Mouse (Mus musculus): Measurements from ENCODE around the gene Dlg2. TPM values are rescaled to one million over a fixed set of nuclear protein-coding genes. Genes with fewer than 3 reads are reported as not detected.
A peak's percentile ranks its signal among the peaks of the same experiment; 100 is the strongest.
"Not testable (repeated sequence)": the region's sequence is repeated elsewhere in the genome, so short reads cannot be mapped to it uniquely, and the experiment has no call there.

The Dlg2 gene
- polyA plus RNA-seq, 1 experiment, result 2.1 TPM

DNA sequence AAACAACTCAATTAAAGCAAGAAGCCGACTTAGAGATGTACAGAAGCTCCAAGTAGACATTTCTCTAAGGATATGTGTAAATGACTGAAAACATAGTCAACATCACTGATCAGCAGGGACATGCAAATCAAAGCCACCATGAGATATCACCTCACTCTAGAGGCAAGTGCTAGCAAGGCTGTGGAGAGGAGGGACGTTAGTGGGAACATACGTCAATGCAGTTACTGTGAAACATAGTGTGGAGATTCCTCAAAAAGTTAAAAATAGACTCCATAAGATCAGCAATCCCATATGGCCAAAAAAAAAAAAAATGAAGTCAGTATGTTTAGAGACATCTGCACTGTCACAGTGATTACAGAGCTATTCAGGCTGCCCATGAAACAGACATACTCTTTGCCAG lies 349.2 kb downstream of the Dlg2 start:
- no peak for DNase-seq (ENCODE audit: low spot score)

- no peak for DNase-seq (ENCODE audit: low spot score)
Measured at GRCm38 (mm10) chr7:90841276-90841675, 364.8 kb downstream of the Dlg2 start.

- DNase-seq (ENCODE audit: low spot score), result no peak
Measured at GRCm38 (mm10) chr7:90843345-90844293, 367.1 kb downstream of the Dlg2 start.

DNA sequence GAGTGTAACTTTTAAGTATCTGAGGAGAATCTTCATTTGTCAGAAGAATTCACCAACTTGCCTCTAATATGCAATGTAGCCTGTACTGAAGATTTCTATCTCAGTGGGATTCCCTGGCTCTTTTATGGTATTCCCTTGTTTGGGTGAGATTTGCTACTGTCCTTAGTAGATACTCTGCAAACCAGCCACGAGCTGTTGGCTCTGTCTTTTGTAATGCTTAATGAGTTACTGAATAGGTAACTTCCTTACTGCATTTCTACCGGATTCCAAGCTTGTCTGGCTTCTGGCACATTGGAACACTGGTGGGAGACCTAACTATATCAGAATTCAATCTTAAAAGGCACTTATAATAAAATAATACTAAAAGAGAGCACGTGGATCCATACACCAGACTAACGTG lies 400.3 kb downstream of the Dlg2 start:
- not testable (repeated sequence) for DNase-seq (ENCODE audit: low spot score)

DNA sequence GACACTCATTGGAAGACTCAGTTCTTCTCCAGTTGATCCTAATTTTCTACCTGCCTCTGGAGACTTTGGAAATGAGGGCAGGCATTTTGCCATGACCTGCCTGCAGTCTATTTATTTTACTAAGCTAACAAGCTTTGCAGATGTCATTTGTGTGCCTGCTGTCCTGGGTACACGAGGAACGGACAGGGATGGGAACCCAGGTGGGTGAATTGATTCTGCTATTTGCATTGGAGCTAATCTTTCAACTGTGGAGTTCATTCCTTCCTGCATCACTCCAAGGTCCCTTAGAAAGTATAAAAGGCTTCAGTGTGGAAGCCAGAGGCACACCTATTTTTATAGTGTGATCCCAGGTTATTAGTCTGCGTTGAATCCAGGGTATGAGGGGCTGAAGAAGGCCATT lies 406.3 kb downstream of the Dlg2 start:
- no peak for DNase-seq (ENCODE audit: low spot score)

GRCm38 (mm10) chr7:90886396-90887006 lies 410.0 kb downstream of the Dlg2 start:
- DNase-seq (ENCODE audit: low spot score), result no peak

GRCm38 (mm10) chr7:90887007-90887720 lies 410.7 kb downstream of the Dlg2 start:
- DNase-seq (ENCODE audit: low spot score), result peak; percentile 18

DNA sequence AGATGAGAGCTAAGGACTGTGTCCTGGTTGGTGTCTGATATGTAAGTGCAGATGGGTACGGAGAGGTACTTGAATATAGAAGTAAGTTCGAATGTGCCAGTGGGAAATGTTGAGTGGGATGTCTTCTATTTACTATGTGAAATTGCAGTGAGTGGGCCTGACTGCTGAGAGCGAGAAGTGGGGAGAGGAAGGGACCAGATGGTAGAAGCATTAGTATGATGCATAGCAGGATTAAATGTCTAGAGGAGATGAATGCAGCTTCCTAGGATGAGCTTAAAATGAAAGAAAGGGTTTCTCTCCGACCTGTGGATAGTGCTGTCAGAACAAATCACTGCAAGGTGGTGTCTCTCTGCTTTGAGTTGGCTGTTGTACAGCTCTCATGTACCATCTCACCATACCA lies 451.0 kb downstream of the Dlg2 start:
- no peak for DNase-seq (ENCODE audit: low spot score)

- no peak for DNase-seq (ENCODE audit: low spot score)
Measured at GRCm38 (mm10) chr7:90940726-90941125, 464.3 kb downstream of the Dlg2 start.

DNA sequence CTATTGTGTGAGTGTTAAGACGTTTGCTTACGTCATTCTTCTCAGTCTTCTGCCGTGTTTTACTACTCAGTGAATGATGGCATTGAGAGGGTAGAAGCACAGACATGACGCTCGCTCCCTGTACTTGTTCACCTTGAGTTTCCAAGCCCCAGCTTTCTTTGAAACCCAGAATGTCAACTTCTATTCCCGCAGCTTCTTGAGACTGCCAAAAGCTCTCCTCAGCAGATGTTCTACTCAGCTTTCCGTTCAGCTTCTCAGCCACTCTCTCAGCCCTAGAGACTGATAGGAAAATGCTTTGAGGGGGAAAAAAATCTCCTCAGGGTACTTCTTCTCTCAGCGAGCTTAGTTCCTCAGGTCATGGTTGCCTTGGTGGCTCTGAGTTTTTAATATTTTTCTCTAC lies 470.6 kb downstream of the Dlg2 start:
- DNase-seq (ENCODE audit: low spot score), result no peak

DNA sequence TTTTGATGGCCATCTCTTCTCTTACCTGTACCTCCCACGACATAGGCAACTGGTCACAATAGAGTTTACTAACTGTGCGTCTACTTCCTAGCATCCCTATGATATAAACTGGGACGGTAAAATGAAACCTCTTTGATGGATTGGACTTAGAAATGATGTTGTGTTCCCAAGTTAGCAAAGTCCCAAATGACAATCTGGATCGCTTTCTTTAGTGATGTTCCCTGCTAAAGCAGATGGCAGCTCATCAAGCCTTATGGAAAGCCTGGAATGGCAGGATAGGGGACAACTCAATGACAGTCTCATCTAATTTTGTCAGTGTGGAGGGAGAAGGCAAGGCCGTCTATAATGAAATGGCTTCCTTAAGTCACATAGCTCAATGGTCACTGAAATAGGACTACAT lies 472.7 kb downstream of the Dlg2 start:
- DNase-seq (ENCODE audit: low spot score), result no peak

DNA sequence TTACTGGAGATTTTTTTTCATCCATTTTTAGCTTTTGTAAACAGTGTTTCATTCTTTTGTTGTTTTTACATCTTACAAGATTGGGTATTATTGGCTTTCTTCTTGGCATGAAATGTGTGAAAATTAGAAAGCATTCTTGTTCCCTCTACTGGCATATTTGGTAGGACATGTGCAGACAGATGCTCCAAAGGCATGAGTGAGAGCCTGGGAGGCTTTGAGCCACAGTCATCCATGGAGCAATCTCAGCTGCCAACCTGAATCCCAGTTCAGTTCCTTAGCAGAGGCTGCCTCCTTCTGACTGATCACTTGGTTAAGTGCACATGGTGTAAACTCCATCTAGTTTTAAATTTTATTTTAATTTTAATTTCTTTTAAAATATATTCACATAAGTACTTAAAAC lies 500.8 kb downstream of the Dlg2 start:
- DNase-seq (ENCODE audit: low spot score), result no peak

- no peak for DNase-seq (ENCODE audit: low spot score)
Measured at GRCm38 (mm10) chr7:90982069-90982468, 505.6 kb downstream of the Dlg2 start.

DNA sequence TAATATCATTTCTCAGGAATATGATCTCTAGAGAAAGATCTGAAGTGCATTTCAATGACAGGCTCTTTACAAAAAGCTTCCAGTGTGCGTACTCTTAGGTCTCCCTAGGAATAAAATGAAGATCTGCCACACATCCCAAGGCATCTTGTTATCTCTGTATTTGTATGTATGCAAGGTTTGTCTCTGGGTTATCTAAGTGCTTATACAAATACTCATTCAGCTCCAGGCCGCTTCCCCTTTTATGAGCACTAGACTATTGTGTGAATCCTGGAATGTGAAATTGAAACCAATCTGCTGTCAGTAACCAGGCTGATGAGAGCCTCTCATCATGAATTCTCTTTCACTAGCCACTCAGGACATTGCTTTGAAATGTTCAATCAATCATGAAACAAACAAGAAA lies 534.2 kb downstream of the Dlg2 start:
- no peak for DNase-seq (ENCODE audit: low spot score)

DNA sequence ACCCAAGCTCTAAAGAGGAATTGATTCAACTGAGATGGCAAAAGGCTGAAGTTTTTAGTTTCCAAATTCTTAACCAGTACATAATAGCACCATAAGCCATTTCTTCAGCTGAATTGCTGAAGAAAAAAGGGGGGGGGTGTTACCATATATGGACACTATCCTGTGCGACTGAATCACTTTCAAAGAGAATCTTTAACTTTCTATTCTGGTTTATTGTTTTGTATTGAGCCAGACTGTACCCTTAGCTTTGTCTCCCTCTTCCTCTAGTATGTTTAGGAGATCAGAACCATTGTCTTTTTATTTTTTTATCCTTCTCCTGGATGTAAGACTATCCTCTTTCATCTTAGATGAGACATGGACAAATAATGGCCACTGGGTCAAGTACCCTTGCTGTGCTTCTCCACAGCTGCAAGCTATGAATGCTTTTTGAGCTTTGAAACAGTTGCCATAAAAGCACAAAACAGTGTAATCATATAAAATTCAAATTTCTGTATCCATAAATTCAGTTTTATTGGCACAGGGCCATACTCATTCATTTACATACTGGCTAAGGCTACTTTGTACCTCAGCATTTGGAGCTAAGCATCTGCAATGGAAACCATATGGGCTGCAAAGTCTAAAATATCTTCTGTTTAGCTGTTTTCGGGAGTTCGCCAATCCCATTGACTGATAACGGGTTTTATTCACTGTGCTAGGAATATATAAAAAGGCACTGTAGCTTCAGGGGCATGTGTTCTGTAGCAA lies 568.7 kb downstream of the Dlg2 start:
- DNase-seq (ENCODE audit: low spot score), result no peak

DNA sequence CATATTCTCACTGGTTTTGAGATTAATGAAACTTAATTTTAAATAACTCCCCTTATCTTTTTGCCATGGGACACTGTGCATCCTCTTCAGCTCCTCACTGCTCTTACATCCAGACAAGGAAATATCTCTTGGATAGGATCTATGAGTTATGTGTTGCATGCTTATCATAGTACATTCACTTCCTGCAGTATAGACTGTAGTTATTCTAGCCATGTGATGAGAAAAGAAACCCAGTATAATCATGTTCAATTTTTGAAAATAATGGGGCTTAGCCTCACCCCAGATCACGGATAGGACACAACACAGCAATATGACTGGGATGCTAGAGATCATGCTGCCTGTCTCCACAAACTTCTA lies 569.2 kb downstream of the Dlg2 start:
- DNase-seq (ENCODE audit: low spot score), result no peak

DNA sequence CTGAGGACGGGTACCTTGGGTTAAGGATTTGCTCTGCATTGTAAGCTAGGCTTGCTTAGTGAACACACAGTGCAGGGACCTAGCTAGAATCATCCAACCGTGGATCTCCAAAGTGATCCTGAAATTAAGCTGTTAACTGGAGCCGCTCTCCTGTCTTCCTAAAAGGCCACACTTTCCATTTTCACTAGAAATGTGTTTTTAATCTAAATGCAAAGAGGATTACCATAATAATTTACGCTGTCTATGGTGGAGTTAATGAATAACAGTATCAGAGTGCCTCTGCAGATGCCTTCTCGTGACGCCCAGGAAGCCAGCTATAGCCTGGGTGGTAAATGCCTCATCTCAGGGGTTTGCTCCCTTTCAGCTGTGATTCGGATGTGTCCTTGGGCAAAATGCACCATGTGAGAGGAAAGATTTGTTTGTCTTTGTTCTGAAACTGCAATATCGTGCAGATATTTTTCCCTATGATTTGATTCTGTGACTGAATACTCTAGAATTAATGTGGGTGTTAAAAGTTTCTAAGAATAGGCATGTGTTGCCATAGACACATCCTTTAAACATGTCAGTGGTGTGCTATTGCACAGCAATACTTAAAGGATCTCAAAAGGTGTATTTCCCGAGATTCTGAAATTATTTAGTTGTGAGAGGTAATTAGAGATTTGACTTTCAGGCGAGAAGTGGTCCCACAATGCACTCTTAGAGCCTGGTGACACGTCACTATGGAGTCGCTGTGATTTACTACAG lies 587.0 kb downstream of the Dlg2 start:
- no peak for DNase-seq (ENCODE audit: low spot score)

GRCm38 (mm10) chr7:91071751-91072707 lies 595.6 kb downstream of the Dlg2 start:
- DNase-seq (ENCODE audit: low spot score), result no peak

DNA sequence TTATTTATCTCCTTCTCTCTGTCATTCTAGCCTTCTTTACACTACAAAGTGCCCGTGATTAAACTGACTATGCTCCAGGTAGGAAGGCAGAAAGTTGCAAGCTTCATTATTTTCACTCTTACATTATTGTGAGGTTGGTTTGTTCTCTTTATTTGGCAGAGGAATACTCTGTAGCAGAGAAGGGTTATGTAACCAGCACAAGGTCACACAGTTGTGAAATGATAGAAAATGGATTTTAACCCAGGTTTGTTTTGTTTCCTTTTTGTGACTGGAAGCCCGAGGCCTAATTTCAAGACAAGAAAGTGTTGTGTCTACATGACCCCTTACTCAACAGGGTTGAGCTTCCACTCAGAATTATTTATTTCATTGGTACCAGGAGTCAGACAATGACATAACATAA lies 609.6 kb downstream of the Dlg2 start:
- DNase-seq (ENCODE audit: low spot score), result no peak

Measured in urinary bladder, adult 2 months (tissue).